Mouse (Mus musculus): ENCODE measurements at regions not wholly inside any gene's neighbourhood (a gene's known extent, or its start where the extent isn't known, plus 50 kb on each side); places are given as distances from the start of the nearest gene placed in this dataset.
"Not testable (repeated sequence)": the region's sequence is repeated elsewhere in the genome, so short reads cannot be mapped to it uniquely, and the experiment has no call there.

DNA sequence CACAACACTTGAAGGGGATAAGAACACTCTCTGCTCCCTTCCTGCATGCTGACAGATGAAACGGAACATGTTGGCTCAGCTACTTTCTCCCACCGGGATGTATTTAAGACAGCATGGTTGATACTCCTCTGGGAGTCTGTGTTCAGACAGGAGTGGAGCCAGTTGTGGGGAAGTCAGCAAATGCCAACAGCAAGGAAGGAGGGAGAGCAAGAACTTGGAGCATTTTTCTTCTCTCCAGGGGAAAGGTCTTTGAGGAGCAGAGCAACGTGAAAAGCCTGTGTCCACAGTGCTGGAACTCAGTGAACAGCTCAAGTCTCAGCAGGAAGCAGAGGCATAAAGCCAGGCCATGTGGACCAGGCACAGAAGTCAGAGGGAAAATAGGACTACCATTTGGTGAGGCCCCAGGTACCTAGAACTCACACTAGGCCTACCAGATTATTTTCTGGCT, 188.8 kb upstream of the Dmac1 start:
- no peak for DNase-seq (ENCODE audit: low spot score in 2 of 2)

DNA sequence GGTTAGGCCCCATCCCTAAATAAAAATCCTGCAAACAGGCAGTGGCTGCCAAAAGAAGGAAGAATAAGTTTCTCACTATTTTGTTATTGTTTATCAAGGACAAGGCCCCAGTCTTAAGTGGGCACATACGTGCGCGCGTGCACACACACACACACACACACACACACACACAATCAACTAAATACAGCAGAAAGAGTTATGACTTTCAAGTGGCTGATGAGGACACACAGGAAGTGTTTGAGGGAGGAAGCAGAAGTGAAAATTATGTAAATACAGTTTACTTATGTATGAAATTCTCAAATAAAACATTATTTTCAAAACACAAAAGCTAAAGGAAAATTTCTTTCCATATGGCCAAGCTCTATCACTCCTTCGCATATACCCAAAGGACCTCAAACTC, 185.5 kb upstream of the Dmac1 start:
- no peak for DNase-seq (ENCODE audit: low spot score in 2 of 2)

DNA sequence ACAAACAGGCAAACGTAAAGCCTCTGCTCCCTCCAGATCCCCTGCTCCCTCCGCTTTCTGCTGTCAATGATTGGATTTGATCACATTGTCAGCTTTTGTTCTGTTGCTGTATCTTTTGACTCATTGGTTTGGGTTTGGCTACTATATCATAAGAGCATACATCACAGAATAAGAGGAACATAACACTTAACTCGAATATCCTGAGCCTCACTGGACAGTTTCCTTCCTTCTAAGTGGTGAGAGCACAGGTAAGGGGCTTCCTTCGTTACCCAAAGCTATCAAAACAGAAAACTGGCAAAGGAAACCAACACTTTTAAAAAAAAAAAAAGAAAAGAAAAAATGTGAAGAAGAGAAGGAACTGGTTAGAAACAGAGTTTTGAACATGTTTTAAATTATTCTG, 171.4 kb upstream of the Dmac1 start:
- DNase-seq (ENCODE audit: low spot score in 2 of 2), result no peak

DNA sequence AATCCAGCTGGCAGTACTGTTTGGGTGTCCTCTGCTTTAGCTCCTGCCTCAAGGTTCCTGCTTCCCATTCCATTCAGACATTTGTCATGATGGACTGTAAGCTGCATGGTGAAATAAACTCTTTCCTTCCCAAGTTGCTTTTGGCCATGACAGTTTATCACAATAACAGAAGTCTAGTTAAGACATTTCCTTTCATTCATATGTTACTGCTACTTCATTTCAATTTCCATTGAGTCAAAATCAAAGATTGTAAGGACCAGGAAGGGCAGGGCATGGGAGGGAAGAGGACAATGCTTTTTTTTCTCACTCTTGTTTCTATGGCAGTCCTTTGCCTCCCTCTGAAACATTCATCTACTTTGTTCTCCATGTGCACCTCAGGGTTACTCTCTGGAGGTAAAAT, 145.2 kb upstream of the Dmac1 start:
- DNase-seq (ENCODE audit: low spot score in 2 of 2), result no peak

DNA sequence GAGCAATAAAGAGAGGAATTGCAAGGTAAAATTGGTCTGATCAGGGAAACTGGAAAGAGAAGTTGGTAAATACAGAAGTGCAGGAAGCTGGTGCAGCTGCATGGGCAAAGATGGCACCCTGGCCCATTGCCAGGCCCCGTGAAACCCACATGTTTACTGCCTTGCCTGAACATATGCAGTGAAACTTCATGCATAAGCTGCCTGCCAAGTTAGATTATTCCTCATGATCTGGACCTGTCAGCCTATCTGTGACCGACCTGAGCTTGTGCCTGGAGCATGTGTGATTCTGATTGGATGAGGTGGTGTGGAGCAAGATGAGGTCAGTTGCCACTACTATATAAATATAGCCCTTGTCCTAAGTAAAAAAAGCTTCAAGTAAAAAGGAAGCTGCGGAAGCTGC, 122.6 kb upstream of the Dmac1 start:
- not testable (repeated sequence) for DNase-seq (ENCODE audit: low spot score in 2 of 2)

DNA sequence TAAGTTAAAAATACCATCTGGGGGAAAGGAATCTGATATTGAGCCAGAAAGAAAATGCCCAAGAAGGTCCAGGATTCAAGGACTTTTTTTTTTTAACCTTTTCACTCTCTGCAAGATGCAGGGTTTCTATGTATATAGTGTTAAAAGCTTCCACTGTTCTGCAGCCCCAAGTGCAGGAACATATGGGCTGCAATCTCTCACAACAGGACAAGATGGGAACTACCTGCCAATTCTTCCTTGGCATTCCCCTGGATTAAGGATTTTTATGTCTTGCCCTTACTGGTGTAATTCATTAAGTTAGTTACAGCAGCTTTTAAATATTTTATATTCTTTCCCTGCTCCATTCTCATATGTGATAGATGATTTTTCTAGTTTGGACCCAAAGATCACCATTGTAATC, 116.9 kb upstream of the Dmac1 start:
- no peak for DNase-seq (ENCODE audit: low spot score in 2 of 2)

DNA sequence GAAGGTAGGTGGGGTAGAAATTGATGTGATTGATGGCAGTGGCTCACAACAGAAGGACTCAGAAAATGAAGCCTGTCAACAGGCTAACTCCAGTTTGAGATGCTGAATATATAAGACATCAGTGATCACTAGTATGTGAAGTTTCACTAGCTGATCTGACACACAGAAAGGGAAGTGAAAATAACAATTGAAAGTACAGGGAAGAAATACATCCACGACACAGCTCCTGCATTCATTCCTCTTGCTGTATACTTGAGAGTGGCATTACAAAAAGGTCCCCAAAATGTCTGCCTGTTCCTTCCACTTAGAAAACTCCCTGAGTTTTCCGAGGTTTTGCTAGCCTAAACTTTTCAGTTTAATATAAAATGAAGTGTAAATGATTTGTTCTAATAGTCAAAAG, 116.2 kb upstream of the Dmac1 start:
- no peak for DNase-seq (ENCODE audit: low spot score in 2 of 2)

DNA sequence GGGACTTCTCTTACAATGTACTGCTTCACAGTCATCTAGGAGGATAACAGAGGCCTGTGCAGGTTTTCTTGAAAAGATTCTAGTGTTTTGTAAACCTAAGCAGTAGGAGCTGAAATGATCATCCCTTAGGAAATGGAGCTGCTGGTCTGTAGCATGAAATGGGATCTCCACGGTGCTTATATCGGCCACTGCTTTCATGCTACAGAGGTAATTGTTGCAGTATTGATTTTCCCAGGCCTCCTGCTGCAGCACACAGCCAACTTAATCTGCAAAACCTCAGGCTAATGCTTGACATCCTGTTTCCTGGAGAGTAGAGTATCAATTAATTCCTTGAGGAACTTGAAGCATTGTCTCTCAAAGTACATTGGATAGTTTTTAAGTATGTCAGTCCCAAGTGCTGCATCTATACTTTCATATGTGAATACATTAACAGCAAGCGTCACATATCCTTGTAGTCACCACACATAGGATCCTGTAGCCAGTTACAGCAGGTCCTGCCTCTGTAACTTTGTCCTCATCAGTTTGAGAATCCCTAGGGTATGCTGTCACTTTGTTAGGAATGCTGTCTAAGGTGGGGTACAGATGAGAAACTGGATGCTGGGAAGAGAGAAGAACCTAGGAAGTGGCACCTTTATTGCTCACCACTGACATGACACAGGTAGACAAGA, 108.3 kb upstream of the Dmac1 start:
- DNase-seq (ENCODE audit: low spot score in 2 of 2), result no peak

DNA sequence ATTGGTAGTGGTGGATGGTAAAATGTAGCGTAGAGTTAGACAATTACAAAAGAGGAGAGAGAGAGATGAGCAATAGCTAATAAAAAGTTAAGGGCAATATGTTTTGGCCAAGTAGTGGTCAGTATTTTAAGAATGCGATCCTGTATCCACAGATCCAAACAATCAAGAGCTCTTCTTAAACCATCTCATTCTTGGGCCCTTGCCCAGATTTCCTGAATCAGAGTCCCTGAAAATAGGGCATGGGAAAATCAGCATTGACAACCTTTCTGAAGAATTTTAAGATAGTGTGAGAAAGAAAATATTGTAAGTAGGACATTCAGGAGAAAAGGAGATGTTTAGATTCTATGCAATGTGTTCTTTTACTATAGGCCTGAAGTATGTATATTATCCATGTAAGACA, 81.4 kb upstream of the Dmac1 start:
- DNase-seq (ENCODE audit: low spot score in 2 of 2), result peak; percentile 6 to 9

DNA sequence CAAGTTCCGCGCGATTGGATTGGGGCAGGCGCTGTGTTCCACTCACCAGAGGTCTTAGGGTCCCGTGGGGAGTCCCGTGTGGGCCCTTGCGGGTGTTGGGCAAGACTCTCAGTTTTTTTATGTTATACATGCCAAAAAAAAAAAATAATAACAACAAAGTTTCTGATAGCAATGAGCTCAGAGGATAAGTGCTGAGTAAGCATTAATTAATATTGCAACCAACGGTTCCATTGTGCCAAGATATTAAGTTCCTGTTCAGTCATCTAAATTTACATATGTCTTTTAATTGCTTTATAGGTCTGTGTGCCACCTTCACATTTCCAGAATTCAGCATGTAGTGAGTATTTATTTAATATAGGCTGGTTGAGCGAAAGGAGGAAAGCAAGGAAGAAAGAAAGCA, 77.5 kb upstream of the Dmac1 start:
- DNase-seq (ENCODE audit: low spot score in 2 of 2), result no peak

DNA sequence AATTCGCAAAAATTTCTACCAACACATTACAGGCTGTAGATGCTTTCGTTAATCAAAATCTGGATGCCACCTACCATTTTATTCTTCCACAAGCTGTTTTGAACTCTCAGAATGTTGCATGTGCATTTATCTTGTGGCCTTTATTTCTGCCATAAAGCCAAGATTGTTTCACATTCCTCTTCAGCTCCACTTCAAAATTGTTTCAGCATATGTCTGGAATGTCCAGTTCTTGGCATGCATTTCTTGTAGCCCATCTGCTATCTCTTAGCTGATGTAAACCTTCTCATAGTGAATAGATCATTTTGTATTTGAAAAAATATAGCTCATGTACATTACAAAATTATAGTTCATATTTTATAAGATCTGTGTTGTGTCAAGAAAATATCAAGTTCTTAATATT, 56.4 kb upstream of the Dmac1 start:
- DNase-seq (ENCODE audit: low spot score in 2 of 2), result peak in 1 of 2 experiments; percentile 3

DNA sequence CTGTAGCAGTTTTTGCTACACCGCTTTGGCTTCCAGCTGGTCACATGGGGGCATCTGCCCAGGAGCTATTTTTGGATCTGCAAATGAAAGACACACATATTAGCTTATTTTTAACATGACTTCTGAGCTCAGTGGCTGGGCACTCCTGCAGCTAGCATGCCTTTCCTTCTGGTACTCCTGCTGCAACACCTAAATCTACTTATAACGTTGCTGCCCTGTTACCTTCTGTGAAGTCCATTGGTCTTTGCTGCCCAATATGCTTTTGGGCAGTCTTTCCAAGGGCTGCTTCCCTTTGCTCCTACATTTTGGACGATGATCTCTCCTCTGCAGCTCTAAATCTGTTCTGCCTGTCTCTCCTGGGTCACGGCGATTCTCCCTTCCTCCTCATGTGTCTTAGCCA, 54.7 kb upstream of the Dmac1 start:
- no peak for DNase-seq (ENCODE audit: low spot score in 2 of 2)

DNA sequence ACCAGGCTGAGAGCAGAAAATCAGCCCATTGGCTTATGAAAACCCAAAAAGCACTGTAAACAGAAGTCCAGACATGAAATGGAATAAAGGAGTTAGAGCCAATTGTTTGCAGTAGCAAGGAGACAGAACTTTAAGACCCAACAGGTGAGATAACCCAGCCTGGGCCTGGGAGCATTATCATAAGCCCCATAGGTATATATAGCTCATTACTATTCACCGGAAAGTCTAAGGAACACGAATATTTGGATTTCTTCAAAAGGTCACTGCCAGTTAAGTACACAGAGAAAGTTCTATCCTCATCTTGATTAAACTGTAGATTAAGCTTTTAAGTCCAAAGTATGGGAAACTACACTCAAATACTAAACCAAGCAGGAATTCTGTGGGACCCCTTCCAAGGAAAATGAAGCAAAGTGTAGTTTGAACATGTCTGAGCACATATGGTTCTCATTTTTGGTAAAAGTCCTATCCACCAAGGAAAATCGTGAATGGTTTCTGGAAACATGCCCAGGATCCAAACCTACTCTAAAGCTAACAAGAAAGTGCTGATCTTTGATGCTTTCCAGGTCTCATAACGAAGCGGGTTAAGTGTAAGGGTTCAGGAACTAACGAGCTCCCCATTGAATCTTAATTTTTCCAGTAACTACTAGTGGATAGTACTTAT, 51.5 kb upstream of the Dmac1 start:
- DNase-seq (ENCODE audit: low spot score in 2 of 2), result no peak

Measured in left cerebral cortex, adult 18-20 months (tissue).